Mouse (Mus musculus) CD4-positive, CD25-positive, alpha-beta regulatory T cell, adult 9 weeks (primary cell): ENCODE measurements around the gene Olfr1197. TPM values are rescaled to one million over a fixed set of nuclear protein-coding genes. Genes with fewer than 3 reads are reported as not detected.

Experiments used
- polyA plus RNA-seq: library from polyadenylated mRNA; unstranded; fragments of 100-300 nt; shearing (Covaris generic); gene quantifications from one replicate; pipeline ENCODE4 v1.2.1, GENCODE M21; 2017

Olfr1197 gene
- polyA plus RNA-seq: not detected

GRCm38 (mm10) chr2:88732266-88732665 lies at the start of gene Olfr1197:
Olfr1197 (minus strand) TSS chr2:88732366.

GRCm38 (mm10) chr2:88770388-88770787 lies 38.2 kb upstream of the Olfr1197 start, which contains the start of gene Olfr1200:
Olfr1200 (minus strand) TSS chr2:88770488.

GRCm38 (mm10) chr2:88760369-88760768 lies 28.2 kb upstream of the Olfr1197 start, which contains the start of gene Olfr1199:
Olfr1199 (minus strand) TSS chr2:88760469.

DNA sequence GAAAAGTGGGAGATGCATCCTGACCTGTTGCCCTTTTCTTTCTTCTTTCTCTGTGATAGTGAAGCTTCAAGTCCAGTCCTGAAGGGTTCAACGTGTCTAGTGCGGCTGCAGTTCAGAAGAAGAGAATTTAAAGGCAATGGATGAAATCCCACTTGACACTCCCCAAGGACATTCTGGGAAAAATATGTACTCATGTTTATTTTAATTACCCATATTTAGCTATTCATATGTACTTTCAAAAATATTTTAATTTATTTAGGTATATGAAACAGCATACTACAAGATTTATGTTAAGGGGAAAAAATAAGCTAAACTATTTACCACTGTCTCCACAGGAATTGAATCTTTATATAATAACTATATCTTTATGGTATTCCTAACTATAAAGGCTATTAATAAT lies 19.1 kb upstream of the Olfr1197 start, which contains the start of gene Olfr1198:
TSS of gene Olfr1198 (minus strand) at position 101 of the 400 bp plus-strand sequence.

GRCm38 (mm10) chr2:88704497-88704896 lies 27.7 kb downstream of the Olfr1197 start, which contains the start of gene Olfr1196:
Olfr1196 (minus strand) TSS chr2:88704597.

GRCm38 (mm10) chr2:88689087-88689486 lies 43.1 kb downstream of the Olfr1197 start, which contains the start of gene Olfr1195:
Olfr1195 (minus strand) TSS chr2:88689187.

Other genes with a start within 250 kb of the Olfr1197 start
- not detected for gene Olfr1184, start 248.8 kb downstream of the Olfr1197 start, polyA plus RNA-seq
- gene Olfr1185-ps1, start 239.0 kb downstream of the Olfr1197 start, polyA plus RNA-seq: not detected
- gene Olfr1186, start 213.8 kb downstream of the Olfr1197 start, polyA plus RNA-seq: not detected
- gene Olfr1188, start 175.4 kb downstream of the Olfr1197 start, polyA plus RNA-seq: not detected
- gene Olfr1189, start 145.9 kb downstream of the Olfr1197 start, polyA plus RNA-seq: not detected
- not detected for gene Olfr1191-ps1, start 91.8 kb downstream of the Olfr1197 start, polyA plus RNA-seq
- gene Olfr1192-ps1, start 83.9 kb downstream of the Olfr1197 start, polyA plus RNA-seq: not detected
- not detected for gene Olfr1193, start 56.7 kb downstream of the Olfr1197 start, polyA plus RNA-seq
- not detected for gene Olfr1195, start 43.2 kb downstream of the Olfr1197 start, polyA plus RNA-seq
- not detected for gene Olfr1196, start 27.8 kb downstream of the Olfr1197 start, polyA plus RNA-seq
- not detected for gene Olfr1198, start 19.0 kb upstream of the Olfr1197 start, polyA plus RNA-seq
- not detected for gene Olfr1199, start 28.1 kb upstream of the Olfr1197 start, polyA plus RNA-seq
- gene Olfr1200, start 38.1 kb upstream of the Olfr1197 start, polyA plus RNA-seq: not detected
- gene Olfr1201, start 60.7 kb upstream of the Olfr1197 start, polyA plus RNA-seq: not detected
- gene Olfr1202, start 82.1 kb upstream of the Olfr1197 start, polyA plus RNA-seq: not detected
- 0.04 TPM for gene Olfr1205, start 97.4 kb upstream of the Olfr1197 start, polyA plus RNA-seq
- not detected for gene Olfr1204, start 116.9 kb upstream of the Olfr1197 start, polyA plus RNA-seq
- not detected for gene Olfr1206, start 130.9 kb upstream of the Olfr1197 start, polyA plus RNA-seq
- gene Olfr1208, start 169.9 kb upstream of the Olfr1197 start, polyA plus RNA-seq: not detected
- not detected for gene Olfr1209, start 182.8 kb upstream of the Olfr1197 start, polyA plus RNA-seq
- gene Olfr1211, start 205.7 kb upstream of the Olfr1197 start, polyA plus RNA-seq: not detected
- gene Olfr1212, start 221.6 kb upstream of the Olfr1197 start, polyA plus RNA-seq: not detected
- gene Gm13762, start 247.9 kb upstream of the Olfr1197 start, polyA plus RNA-seq: not detected